Mouse (Mus musculus): ENCODE results near the gene Fhl3. TPM values are rescaled to one million over a fixed set of nuclear protein-coding genes. Genes with fewer than 3 reads are reported as not detected.
"Not testable (repeated sequence)": the region's sequence is repeated elsewhere in the genome, so short reads cannot be mapped to it uniquely, and the experiment has no call there.

Gene Fhl3
- total RNA-seq, 2 experiments from 2014 or later, result 4.3 to 4.9 TPM

GRCm38 (mm10) chr4:124707381-124708199 lies 7.1 kb downstream of the Fhl3 start:
- DNase-seq; intact Hi-C loops (cut with DNase I): not testable (repeated sequence)

GRCm38 (mm10) chr4:124708200-124708517 lies 7.7 kb downstream of the Fhl3 start:
- intact Hi-C loops (cut with DNase I); DNase-seq: not testable (repeated sequence)

DNA sequence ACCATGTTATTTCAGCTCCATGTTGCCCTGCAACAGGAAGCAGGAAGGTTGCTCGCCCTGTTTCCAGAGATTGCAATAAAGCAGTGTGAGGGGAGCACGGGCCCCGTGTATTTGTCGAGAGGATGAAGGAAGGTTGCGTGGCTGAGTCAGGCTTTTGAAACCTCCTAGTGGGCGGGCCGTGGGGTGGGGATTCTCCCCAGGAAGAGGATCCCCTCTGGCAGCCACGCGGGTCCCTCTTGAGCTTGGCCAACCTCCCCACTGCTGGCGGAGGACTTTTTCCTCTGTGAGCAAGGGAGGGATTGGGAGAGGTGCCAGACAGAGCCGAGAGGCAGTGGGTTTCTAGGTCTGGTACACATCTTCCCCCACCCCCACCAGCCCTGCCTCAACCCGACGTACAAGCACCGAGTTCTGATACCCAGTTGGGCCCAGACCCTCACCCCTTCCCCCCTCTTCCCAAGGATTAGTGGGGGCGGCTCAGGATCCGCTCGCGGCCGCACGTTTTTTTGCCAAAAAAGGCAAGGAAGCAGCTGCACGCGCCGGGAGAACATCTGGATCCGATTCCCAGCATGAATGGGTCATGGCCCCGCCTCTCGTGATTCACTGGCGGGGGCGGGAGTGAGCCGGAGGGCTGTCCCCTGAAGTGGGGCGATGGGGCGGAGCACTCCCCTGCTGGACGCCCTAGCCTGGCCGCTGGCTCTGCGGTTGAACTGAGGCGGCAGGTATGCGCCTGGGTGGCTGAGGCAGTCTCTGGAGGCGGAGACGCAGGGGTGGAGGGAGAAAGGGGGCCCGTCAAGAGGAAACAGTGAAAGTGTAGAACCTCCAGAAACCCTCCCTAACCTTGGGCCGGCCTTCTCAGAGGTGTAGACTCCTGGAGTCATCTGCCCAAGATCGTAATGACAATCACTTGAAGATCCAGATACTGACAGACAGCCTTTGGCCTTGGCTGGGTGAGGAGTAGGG lies 8.3 kb downstream of the Fhl3 start:
- DNase-seq, result peak; percentile 72
- intact Hi-C loops (cut with DNase I), result no loop called here

DNA sequence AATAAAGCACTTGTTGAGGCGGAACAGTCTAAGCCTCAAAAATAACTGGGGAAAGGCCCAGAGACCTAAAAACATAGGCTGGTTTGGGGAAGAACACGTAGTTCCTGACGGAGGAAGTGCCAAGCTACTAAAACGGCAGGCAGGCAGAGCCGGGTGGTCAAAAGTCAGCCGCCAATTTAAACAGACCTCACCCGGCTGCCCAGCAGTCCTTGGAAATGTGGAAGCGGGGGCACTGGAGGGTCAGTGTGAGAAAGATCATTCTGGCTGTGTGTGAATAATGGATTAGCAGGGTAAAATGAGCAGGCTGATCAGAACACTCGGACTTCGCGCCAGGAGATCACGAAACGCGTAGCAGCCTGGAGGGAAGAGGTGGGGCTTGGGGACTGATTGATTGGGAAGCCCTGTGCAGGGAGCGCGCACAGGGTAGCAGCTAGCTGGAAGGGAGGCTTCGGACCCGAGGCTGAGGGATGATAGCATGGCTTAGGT lies 9.5 kb downstream of the Fhl3 start:
- intact Hi-C loops (cut with DNase I), result no loop called here
- no peak for DNase-seq

GRCm38 (mm10) chr4:124710776-124711291 lies 10.3 kb downstream of the Fhl3 start:
- no peak for DNase-seq
- intact Hi-C loops (cut with DNase I), result no loop called here

GRCm38 (mm10) chr4:124712618-124713017 lies 12.1 kb downstream of the Fhl3 start:
- intact Hi-C loops (cut with DNase I), result no loop called here
- no peak for DNase-seq

- DNase-seq; intact Hi-C loops (cut with DNase I): not testable (repeated sequence)
Measured at GRCm38 (mm10) chr4:124713850-124714249, 13.3 kb downstream of the Fhl3 start.

GRCm38 (mm10) chr4:124714545-124715481 lies 14.3 kb downstream of the Fhl3 start, which contains the start of gene Sf3a3:
Gene Sf3a3, plus strand, starts transcription at chr4:124714776.
- DNase-seq, result peak; percentile 95
- intact Hi-C loops (cut with DNase I), result no loop called here

DNA sequence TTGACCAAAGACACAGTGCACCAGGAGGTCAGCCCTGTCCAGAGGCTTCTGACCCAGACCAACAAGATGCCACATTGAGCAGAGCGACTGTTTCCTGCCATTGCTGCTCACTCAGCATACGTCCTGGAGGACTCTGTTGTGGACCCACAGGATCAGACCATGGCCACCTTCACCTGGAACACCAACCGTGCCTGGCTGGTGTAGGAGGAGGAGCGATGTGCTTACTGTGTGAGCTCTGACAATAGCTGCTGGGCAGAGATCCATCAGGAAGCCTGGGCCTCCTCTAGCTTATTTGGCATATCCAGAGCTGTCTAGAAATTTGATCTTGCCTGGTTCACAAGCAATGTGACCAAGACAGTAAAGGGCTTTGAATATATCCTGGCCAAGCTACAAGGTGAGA lies 18.6 kb downstream of the Fhl3 start:
- DNase-seq, result no peak
- intact Hi-C loops (cut with DNase I), result no loop called here

DNA sequence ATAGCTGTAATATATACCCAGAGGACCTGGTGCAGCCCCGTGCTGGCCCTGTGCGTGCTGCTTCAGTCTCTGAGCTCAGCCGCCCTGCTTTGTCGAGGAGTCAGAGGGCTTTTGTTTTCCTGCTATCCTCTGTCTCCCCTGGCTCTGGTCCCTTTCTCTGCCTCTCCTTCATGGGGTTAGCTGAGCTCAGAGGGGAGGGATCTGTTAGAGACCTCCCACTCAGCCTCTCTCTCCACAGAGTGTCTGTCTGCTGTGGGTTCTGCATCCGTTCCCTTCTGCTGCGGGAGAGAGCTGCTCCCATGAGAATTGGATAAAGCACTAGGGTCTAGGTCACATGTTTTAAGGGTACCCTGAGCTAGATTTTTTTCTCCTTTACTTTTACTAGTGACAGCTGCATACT lies 25.6 kb downstream of the Fhl3 start:
- intact Hi-C loops (cut with DNase I), result loop anchor here (10.0 kb wide), 1 partner anchor 69 kb away; no protein-coding TSS in a partner anchor
- no peak for DNase-seq

DNA sequence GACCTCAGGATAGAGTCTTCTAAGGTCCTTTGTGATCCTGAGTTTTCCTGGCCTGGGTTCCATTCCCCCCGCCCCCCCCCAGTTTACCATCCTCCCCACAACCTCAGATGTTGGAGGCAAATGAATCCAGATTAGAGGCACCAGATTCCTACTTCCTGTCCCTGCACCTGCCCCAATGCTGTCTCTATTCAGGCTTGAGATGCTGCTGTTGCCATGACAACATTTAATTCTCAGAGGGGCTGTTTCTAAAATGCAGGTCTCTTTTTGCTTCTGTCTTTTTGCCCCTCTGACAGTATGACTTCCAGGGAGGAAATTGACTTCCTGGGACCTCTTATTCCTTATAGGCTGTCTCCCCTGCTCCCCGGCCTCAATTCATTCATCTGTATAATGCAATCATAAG lies 36.5 kb downstream of the Fhl3 start:
- DNase-seq, result no peak
- intact Hi-C loops (cut with DNase I), result no loop called here

DNA sequence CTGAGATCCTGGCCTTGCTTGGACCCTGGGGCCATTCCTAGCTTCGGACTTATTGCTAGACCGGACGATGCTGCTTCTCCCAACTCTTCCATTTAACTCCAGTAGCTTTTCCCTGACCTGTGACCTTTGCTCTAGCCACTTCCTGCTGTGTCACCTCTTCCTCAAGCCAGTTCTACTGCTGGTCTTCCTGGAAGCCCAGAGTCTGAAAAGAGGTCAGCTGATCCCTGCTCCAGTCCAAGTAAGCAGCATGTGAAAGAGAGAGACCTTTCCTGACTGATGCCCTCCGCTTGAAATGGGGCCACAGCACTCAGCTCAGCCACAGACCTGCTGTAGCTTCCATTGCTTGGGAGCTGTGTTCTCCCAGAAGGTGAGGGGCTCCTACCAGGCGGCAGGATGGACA lies 37.0 kb downstream of the Fhl3 start:
- DNase-seq, result no peak
- intact Hi-C loops (cut with DNase I), result no loop called here

- intact Hi-C loops (cut with DNase I), result no loop called here
- no peak for DNase-seq
Measured at GRCm38 (mm10) chr4:124738013-124738412, 37.5 kb downstream of the Fhl3 start.

DNA sequence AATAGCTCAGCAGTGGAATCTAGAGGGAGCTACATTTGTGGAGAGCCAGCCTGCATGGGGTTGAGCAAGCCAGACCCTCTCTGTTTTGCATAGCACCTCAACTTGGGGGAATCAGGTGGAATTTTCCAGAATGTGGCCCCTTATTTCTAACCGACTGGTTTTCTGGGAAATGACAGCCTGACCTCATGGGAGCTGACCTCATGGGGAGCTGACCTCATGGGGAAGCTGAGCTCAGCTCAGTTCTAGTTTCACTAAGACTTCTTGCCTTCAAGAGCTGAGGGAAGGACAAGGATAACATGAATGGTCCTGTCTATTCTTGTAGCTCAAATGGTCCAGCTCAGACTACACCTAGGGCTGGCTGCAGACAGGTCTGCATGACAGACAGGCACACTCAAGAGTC lies 38.3 kb downstream of the Fhl3 start:
- DNase-seq, result no peak
- intact Hi-C loops (cut with DNase I), result no loop called here

DNA sequence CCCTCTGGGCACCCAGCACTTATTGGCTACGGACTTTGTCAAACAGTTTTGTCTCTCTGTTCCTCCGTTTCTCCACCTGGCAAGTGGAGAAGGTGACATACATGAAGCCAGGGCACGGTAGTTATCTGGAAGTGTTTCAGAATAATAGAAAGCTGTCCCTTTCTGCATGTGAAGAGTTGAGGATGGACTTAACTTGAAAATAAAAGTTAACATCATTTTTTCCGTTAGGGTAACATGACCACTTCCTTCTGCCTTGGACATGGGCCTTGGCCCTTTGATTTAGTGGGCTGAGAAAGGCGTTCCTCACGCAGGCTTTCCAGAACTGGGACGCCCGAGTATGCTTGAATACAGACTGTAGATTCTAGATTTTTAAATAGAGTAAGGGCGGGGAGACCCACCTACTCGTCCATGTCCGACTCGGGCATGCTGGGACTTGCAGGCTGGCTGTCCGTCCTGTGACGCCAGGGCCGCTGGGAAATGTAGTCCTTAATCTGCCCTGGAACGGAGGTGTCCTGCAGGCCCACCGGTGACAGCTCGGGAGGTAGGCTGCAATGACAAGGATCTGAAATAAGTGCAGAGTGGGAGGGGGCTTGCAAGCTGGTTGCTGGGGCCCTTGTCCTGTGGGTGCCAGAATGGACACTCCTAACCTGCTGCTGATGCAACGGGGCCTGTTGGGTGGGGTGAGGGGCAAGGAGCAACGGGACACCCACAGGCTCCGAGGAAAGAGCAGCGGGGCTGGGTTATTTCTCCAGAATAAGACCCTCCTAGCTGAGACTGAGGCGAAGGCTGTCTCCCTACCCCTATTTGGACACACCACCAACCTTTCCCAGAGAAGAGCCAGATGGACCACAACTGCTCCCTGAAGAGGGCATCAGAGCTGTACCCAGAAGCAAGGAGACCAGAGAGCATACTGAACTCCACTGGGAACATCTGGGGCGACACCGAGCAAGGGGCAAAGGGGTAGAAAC lies 41.2 kb downstream of the Fhl3 start, which contains the start of gene Inpp5b:
TSS of gene Inpp5b (plus strand) at position 475 of the 968 bp plus-strand sequence.
- intact Hi-C loops (cut with DNase I), result no loop called here
- peak; percentile 80 for DNase-seq

- intact Hi-C loops (cut with DNase I), result no loop called here
- DNase-seq, result no peak
Measured at GRCm38 (mm10) chr4:124742839-124743238, 42.3 kb downstream of the Fhl3 start.

GRCm38 (mm10) chr4:124746577-124746976 lies 46.1 kb downstream of the Fhl3 start:
- no peak for DNase-seq
- intact Hi-C loops (cut with DNase I), result no loop called here

- intact Hi-C loops (cut with DNase I), result no loop called here
- DNase-seq, result no peak
Measured at GRCm38 (mm10) chr4:124747851-124748250, 47.4 kb downstream of the Fhl3 start.
